Mouse (Mus musculus): ENCODE data around the gene Ptbp3.

- no peak for TF ChIP-seq EP300 (IDR thresholded peaks at IDR 0.05; ENCODE audit: insufficient read depth, low read depth, low read length)
- no peak for TF ChIP-seq POLR2A (IDR thresholded peaks at IDR 0.05; ENCODE audit: insufficient read depth, low read depth, low read length)
Measured at GRCm38 (mm10) chr4:59546285-59547071, 2.7 kb downstream of the Ptbp3 start.

Data from heart, adult 2 months (tissue).